ENCODE assay signal across 8 mouse cellular contexts in genomic region chr9:69457747-69458625, GRCm38 (mm10). TPM values are rescaled to one million over a fixed set of nuclear protein-coding genes. Genes with fewer than 3 reads are reported as not detected.
DNase-seq lines count a peak whose midpoint lies in the region; ATAC-seq lines count a peak whose summit lies in the region.

No protein-coding gene starts in this region.

- peaks cover 70% of the 10 kb centered on the region for H3K4me1 ChIP-seq in embryonic facial prominence, embryonic 10.5 days
- peaks cover 63% of the 10 kb centered on the region for H3K4me1 ChIP-seq in heart, embryonic 15.5 days (replicated peaks)

- H3K36me3 ChIP-seq in embryonic facial prominence, embryonic 10.5 days (replicated peaks) = no peaks in the 10 kb centered on the region
- H3K36me3 ChIP-seq in heart, embryonic 15.5 days = peaks cover 7% of the 10 kb centered on the region; the same call in 1 of the 2 replicates

- H3K27me3 ChIP-seq in embryonic facial prominence, embryonic 10.5 days (replicated peaks; ENCODE audit: low read depth, poor library complexity, severe bottlenecking) = peaks cover 33% of the 10 kb centered on the region
- no peaks in the 10 kb centered on the region for H3K27me3 ChIP-seq in heart, embryonic 15.5 days

- H3K4me3 ChIP-seq in embryonic facial prominence, embryonic 10.5 days = no peak overlapping the region
- H3K4me3 ChIP-seq in heart, embryonic 15.5 days = peak overlapping the region; percentile 14

- no peak for ATAC-seq in cerebellum, adult (ENCODE audit: insufficient number of reproducible peaks, low FRiP score, low TSS enrichment)
- ATAC-seq in heart, embryonic 15.5 days (replicated peaks; ENCODE audit: insufficient number of reproducible peaks, insufficient read depth, low FRiP score, low read depth) = no peak
- peak; percentile 22; the same call in 1 of the 2 replicates for ATAC-seq in megakaryocyte progenitor cell, adult 5-6 weeks (replicated peaks; ENCODE audit: poor library complexity)

- H3K4me2 ChIP-seq in heart, embryonic 15.5 days = peak overlapping the region; percentile 70

- H3K27ac ChIP-seq in embryonic facial prominence, embryonic 10.5 days (replicated peaks) = peak overlapping the region; percentile 75
- H3K27ac ChIP-seq in heart, embryonic 15.5 days = peak overlapping the region; percentile 97

- H3K9me3 ChIP-seq in embryonic facial prominence, embryonic 10.5 days = no peaks in the 10 kb centered on the region
- no peaks in the 10 kb centered on the region for H3K9me3 ChIP-seq in heart, embryonic 15.5 days (replicated peaks)

- peak; percentile 43 to 48 for DNase-seq in cerebellum, postnatal 14 days
- peak; percentile 57 for DNase-seq in embryonic facial prominence, embryonic 10.5 days (ENCODE audit: low spot score)
- peak; percentile 75 to 81 for DNase-seq in kidney, postnatal 25 days
- no peak for DNase-seq in retina, postnatal 1 day
- no peak for DNase-seq in cerebellum, adult 11 months

- no peak overlapping the region for H3K9ac ChIP-seq in heart, embryonic 15.5 days

- 67% methylated on average over 14 of the region's 14 CpGs for WGBS in embryonic facial prominence, embryonic 10.5 days
- 23% methylated on average over 14 of the region's 14 CpGs for WGBS in heart, embryonic 15.5 days

RNA-seq across cellular contexts. Expression of gene Anxa2, which starts 4.6 kb away (rescaled TPM):
- 112 and 145 TPM in 2 replicates for polyA plus RNA-seq in embryonic facial prominence, embryonic 10.5 days (2016; fragmentation: Nextera tagmentation; extraction: Ambion mirVana)
- 544 and 629 TPM in 2 replicates for polyA plus RNA-seq in heart, embryonic 15.5 days (2015; fragmentation: Nextera tagmentation; extraction: Ambion mirVana)
- 111 and 140 TPM in 2 replicates for total RNA-seq in megakaryocyte progenitor cell, adult 5-6 weeks (2015)
- total RNA-seq in megakaryocyte progenitor cell, adult 5-6 weeks (2017) = 74.3 and 112 TPM in 2 replicates

Comparison
In these comparisons a context has a peak if more than half of its experiments do, and no peak if none do; other contexts are left out.
1. DNase-seq: peak in cerebellum, postnatal 14 days (2 of 2), embryonic facial prominence, embryonic 10.5 days (single experiment) and kidney, postnatal 25 days (2 of 2); none in retina, postnatal 1 day (single experiment) and cerebellum, adult 11 months (single experiment).